Mouse (Mus musculus) intestine, embryonic 15.5 days (tissue): ENCODE results near the gene Tff3. TPM values are rescaled to one million over a fixed set of nuclear protein-coding genes. Genes with fewer than 3 reads are reported as not detected.

Experiments
- ATAC-seq: fragments of 200-750 bp; cut with Nextera tagmentation; 2 replicates; pipeline ENCODE4 v1.8.0; 2017; ENCODE audit warnings: moderate TSS enrichment, moderate library complexity
- H3K27ac ChIP-seq: fragments of 300-500 bp; sonication (generic); 2 replicates; pipeline ENCODE4 v1.5.1; 2015; ENCODE audit warnings: mild to moderate bottlenecking, inconsistent platforms
- H3K27me3 ChIP-seq: fragments of 300-500 bp; sonication (generic); replicated peaks from 2 replicates; pipeline ENCODE4 v1.6.1; 2015; ENCODE audit warnings: inconsistent platforms
- H3K36me3 ChIP-seq: fragments of 300-500 bp; sonication (generic); 2 replicates; pipeline ENCODE4 v1.6.1; 2015; ENCODE audit warnings: inconsistent platforms
- H3K4me1 ChIP-seq: fragments of 300-500 bp; sonication (generic); replicated peaks from 2 replicates; pipeline ENCODE4 v1.6.1; 2015; ENCODE audit warnings: inconsistent platforms
- H3K4me2 ChIP-seq: fragments of 300-500 bp; sonication (generic); replicated peaks from 2 replicates; pipeline ENCODE4 v1.6.1; 2015; ENCODE audit warnings: mild to moderate bottlenecking, inconsistent platforms
- H3K4me3 ChIP-seq: fragments of 300-500 bp; sonication (generic); replicated peaks from 2 replicates; pipeline ENCODE4 v1.5.1; 2015; ENCODE audit warnings: inconsistent platforms
- H3K9ac ChIP-seq: fragments of 300-500 bp; sonication (generic); 2 replicates; pipeline ENCODE4 v1.6.1; 2015; ENCODE audit warnings: inconsistent platforms
- H3K9me3 ChIP-seq: fragments of 300-500 bp; sonication (generic); 2 replicates; pipeline ENCODE4 v1.6.1; 2016; ENCODE audit warnings: inconsistent platforms
- whole genome bisulfite sequencing: fragments of 180-500 bp; shearing (Covaris S2); methylation state at CpG from one replicate; pipeline ENCODE4 v1.1.7; 2015; 5-methylcytosine and 5-hydroxymethylcytosine counted together
- polyA plus RNA-seq: library from polyadenylated mRNA; unstranded; fragments of >200 nt; fragmentation: Nextera tagmentation; extraction: Ambion mirVana; gene quantifications from 2 replicates; pipeline ENCODE4 v1.2.1, GENCODE M21; 2015

The Tff3 gene
- 710 and 905 TPM in 2 replicates for polyA plus RNA-seq

- WGBS: 20% methylated on average over 2 of the region's 2 CpGs
- H3K4me2 ChIP-seq: no peak within 1 kb of the TSS
These were observed at the start of gene Tff3 for GRCm38 (mm10) chr17:31129452-31129851. Gene Tff3 (minus strand): TSS chr17:31129646.

DNA sequence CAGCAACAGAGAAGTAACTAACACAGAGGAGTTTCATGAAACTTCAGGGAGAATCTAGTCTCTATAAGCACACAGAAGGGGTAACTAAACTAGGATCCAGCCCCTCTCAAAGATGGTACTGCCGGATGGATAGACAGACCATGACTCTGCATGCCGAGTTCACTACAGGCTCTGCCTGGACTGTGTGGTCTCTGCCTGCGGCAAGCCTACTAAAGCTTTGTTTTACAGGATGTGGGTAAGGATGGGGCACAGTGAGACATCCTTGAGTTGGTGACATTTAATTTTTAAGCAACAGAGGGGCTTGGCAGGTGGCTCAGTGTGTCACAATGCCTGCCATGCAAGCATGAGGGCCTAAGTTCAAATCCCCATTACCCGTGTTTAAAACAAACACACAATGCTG, 46.9 kb upstream of the Tff3 start:
- WGBS: 89% methylated on average over 4 of the region's 4 CpGs
- no peak overlapping the region for H3K4me3 ChIP-seq

More at GRCm38 (mm10) chr17:31129452-31129851, at the start of gene Tff3:
- Histone ChIP-seq H3K27me3 (no peaks in the 10 kb centered on the region), H3K4me1 (peaks cover 13% of the 10 kb centered on the region; the same call in 1 of the 2 replicates), H3K9ac (no peak within 1 kb of the TSS), H3K4me3 (no peak within 1 kb of the TSS), H3K27ac (no peak within 1 kb of the TSS), H3K36me3 (no peaks in the 10 kb centered on the region), H3K9me3 (no peaks in the 10 kb centered on the region)
- ATAC-seq: peak; percentile 73

GRCm38 (mm10) chr17:31169796-31170195, 40.4 kb upstream of the Tff3 start:
- H3K9me3 ChIP-seq: no peaks in the 10 kb centered on the region
- ATAC-seq: peak; percentile 36; the same call in 1 of the 2 replicates
- H3K27me3 ChIP-seq: no peaks in the 10 kb centered on the region
- H3K9ac ChIP-seq: no peak overlapping the region
- H3K4me1 ChIP-seq: 0 out of 2 replicates have a peak, but pooled peaks cover 3% of the 10 kb centered on the region
- WGBS: 63% methylated on average over 5 of the region's 5 CpGs
- H3K36me3 ChIP-seq: no peaks in the 10 kb centered on the region
- no peak overlapping the region for H3K4me2 ChIP-seq
- H3K27ac ChIP-seq: no peak overlapping the region
- H3K4me3 ChIP-seq: no peak overlapping the region

More for the DNA sequence above, 46.9 kb upstream of the Tff3 start:
- no peaks in the 10 kb centered on the region for H3K9me3 ChIP-seq
- no peaks in the 10 kb centered on the region for H3K27me3 ChIP-seq
- no peak overlapping the region for H3K27ac ChIP-seq
- H3K4me1 ChIP-seq: 0 out of 2 replicates have a peak, but pooled peaks cover 2% of the 10 kb centered on the region
- no peak overlapping the region for H3K4me2 ChIP-seq
- no peak overlapping the region for H3K9ac ChIP-seq
- H3K36me3 ChIP-seq: no peaks in the 10 kb centered on the region
- ATAC-seq: no peak

GRCm38 (mm10) chr17:31165127-31165526, 35.7 kb upstream of the Tff3 start, which contains the start of gene Tff1:
Gene Tff1 (minus strand): TSS chr17:31165277.
- no peak within 1 kb of the TSS for H3K4me2 ChIP-seq
- no peak within 1 kb of the TSS for H3K9ac ChIP-seq
- no peak for ATAC-seq
- no peaks in the 10 kb centered on the region for H3K36me3 ChIP-seq
- no peak within 1 kb of the TSS for H3K27ac ChIP-seq
- H3K4me3 ChIP-seq: no peak within 1 kb of the TSS
- H3K27me3 ChIP-seq: no peaks in the 10 kb centered on the region
- no peaks in the 10 kb centered on the region for H3K9me3 ChIP-seq
- WGBS: 72% methylated on average over 6 of the region's 6 CpGs
- 0 out of 2 replicates have a peak, but pooled peaks cover 3% of the 10 kb centered on the region for H3K4me1 ChIP-seq

- Histone ChIP-seq H3K4me1 (0 out of 2 replicates have a peak, but pooled peaks cover 3% of the 10 kb centered on the region), H3K27ac (no peak overlapping the region), H3K4me2 (no peak overlapping the region), H3K4me3 (no peak overlapping the region), H3K9me3 (peaks cover 4% of the 10 kb centered on the region; the same call in 1 of the 2 replicates), H3K27me3 (no peaks in the 10 kb centered on the region), H3K36me3 (no peaks in the 10 kb centered on the region), H3K9ac (no peak overlapping the region)
- WGBS: 75% methylated on average over 2 of the region's 2 CpGs
- no peak for ATAC-seq
These were observed 34.4 kb upstream of the Tff3 start for GRCm38 (mm10) chr17:31163821-31164220.

DNA sequence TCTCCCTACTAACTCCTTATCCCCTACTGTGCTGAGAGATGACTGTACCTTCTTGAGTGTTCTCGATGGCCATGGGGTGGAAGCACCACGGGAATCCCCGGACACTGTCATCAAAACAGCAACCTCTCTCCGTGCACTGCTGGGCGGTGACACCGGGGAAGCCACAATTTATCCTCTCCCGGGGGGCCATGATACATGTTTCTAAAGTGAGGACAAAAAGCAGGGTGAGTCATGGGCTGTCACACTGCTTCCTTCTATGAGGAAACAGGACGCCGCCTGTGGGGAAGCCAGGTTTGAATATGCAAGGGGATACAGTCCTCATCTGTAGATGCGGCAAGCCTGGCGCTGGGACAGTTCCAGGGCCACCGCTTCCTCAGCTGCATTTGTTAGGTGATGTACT, 33.2 kb upstream of the Tff3 start:
- no peak for ATAC-seq
- no peaks in the 10 kb centered on the region for H3K27me3 ChIP-seq
- H3K4me1 ChIP-seq: 0 out of 2 replicates have a peak, but pooled peaks cover 3% of the 10 kb centered on the region
- H3K27ac ChIP-seq: no peak overlapping the region
- peaks cover 4% of the 10 kb centered on the region; the same call in 1 of the 2 replicates for H3K9me3 ChIP-seq
- no peak overlapping the region for H3K4me2 ChIP-seq
- no peak overlapping the region for H3K9ac ChIP-seq
- no peak overlapping the region for H3K4me3 ChIP-seq
- H3K36me3 ChIP-seq: no peaks in the 10 kb centered on the region
- WGBS: 78% methylated on average over 12 of the region's 12 CpGs

GRCm38 (mm10) chr17:31160291-31160690, 30.8 kb upstream of the Tff3 start:
- H3K4me2 ChIP-seq: no peak overlapping the region
- ATAC-seq: no peak
- WGBS: 91% methylated on average over 4 of the region's 4 CpGs
- H3K9ac ChIP-seq: no peak overlapping the region
- no peak overlapping the region for H3K27ac ChIP-seq
- peaks cover 4% of the 10 kb centered on the region; the same call in 1 of the 2 replicates for H3K9me3 ChIP-seq
- H3K27me3 ChIP-seq: no peaks in the 10 kb centered on the region
- no peak overlapping the region for H3K4me3 ChIP-seq
- H3K4me1 ChIP-seq: no peaks in the 10 kb centered on the region
- H3K36me3 ChIP-seq: no peaks in the 10 kb centered on the region

DNA sequence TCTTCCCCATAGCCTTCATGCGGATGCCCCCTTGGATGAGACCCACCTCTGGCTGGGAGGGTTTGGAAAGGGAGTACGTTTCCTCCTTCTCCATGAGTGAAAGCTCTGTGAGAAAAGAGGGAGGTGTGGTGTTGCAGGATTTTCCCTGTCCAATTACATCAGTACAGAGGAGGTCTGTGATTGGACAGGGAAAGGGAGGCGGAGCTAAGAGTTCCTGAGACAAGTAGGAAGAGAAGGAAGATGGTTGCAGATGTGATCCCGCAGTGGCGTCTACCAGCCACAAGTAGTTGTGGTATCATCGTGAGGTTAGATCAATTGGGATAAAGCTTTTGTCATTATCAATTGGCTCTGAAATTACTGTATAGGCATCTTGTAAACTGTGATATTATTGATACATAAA, 28.5 kb upstream of the Tff3 start:
- Histone ChIP-seq H3K27ac (no peak overlapping the region), H3K27me3 (no peaks in the 10 kb centered on the region), H3K36me3 (no peaks in the 10 kb centered on the region), H3K4me3 (no peak overlapping the region), H3K9ac (no peak overlapping the region), H3K4me2 (no peak overlapping the region), H3K4me1 (no peaks in the 10 kb centered on the region), H3K9me3 (peaks cover 4% of the 10 kb centered on the region; the same call in 1 of the 2 replicates)
- no peak for ATAC-seq
- WGBS: 75% methylated on average over 6 of the region's 6 CpGs

DNA sequence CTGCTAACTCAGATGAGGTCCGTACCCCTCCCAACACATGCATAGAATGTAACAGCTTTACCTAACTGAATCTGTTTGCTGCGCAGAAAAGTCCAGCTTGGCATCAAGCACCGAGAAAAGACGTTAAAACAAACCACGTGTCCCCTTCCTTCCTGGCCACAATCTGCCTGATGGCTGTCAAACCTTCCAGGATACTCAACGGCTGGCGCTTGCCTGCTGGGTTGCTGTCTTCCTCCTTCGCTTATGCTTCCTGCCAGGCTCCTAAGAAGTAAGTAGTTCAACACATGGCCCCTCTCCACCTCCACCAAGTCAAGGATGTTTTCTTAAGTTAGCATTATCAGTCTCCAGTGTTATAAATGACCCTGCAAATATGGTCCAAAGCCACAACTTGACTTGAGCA, 24.3 kb upstream of the Tff3 start:
- H3K4me3 ChIP-seq: no peak overlapping the region
- H3K4me1 ChIP-seq: no peaks in the 10 kb centered on the region
- no peak for ATAC-seq
- H3K9me3 ChIP-seq: no peaks in the 10 kb centered on the region
- no peak overlapping the region for H3K9ac ChIP-seq
- no peaks in the 10 kb centered on the region for H3K27me3 ChIP-seq
- no peak overlapping the region for H3K27ac ChIP-seq
- no peak overlapping the region for H3K4me2 ChIP-seq
- 70% methylated on average over 8 of the region's 8 CpGs for WGBS
- no peaks in the 10 kb centered on the region for H3K36me3 ChIP-seq

- ATAC-seq: peak; percentile 71
- H3K36me3 ChIP-seq: no peaks in the 10 kb centered on the region
- H3K4me1 ChIP-seq: no peaks in the 10 kb centered on the region
- no peaks in the 10 kb centered on the region for H3K27me3 ChIP-seq
- no peak overlapping the region for H3K27ac ChIP-seq
- no peaks in the 10 kb centered on the region for H3K9me3 ChIP-seq
- H3K4me3 ChIP-seq: no peak overlapping the region
- no peak overlapping the region for H3K9ac ChIP-seq
- 53% methylated on average over 9 of the region's 9 CpGs for WGBS
- no peak overlapping the region for H3K4me2 ChIP-seq
These were observed 23.6 kb upstream of the Tff3 start for GRCm38 (mm10) chr17:31152966-31153499.

DNA sequence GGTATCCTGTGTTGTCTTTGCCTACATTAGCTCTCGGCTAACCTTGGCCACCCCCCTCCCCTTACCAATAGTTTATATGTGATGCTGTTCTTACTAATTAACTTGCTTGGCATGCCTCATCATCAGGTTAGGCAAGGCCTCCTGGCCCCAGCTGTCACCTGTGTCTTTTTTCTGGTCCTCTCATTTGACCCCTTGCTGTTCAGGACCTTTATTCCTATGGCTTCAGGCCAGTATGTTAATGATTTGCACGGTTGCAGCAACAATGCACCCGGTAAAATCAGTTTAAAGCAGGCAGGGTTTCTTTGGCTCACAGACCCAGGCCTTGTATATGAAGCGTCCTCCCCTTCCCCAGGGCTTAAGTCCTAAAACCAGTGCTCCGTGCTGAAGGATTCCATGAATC, 23.1 kb upstream of the Tff3 start:
- Histone ChIP-seq H3K36me3 (no peaks in the 10 kb centered on the region), H3K9me3 (no peaks in the 10 kb centered on the region), H3K4me1 (no peaks in the 10 kb centered on the region), H3K9ac (no peak overlapping the region), H3K27ac (no peak overlapping the region), H3K4me2 (no peak overlapping the region), H3K4me3 (no peak overlapping the region), H3K27me3 (no peaks in the 10 kb centered on the region)
- 62% methylated on average over 5 of the region's 5 CpGs for whole genome bisulfite sequencing
- peak; percentile 25 for ATAC-seq

DNA sequence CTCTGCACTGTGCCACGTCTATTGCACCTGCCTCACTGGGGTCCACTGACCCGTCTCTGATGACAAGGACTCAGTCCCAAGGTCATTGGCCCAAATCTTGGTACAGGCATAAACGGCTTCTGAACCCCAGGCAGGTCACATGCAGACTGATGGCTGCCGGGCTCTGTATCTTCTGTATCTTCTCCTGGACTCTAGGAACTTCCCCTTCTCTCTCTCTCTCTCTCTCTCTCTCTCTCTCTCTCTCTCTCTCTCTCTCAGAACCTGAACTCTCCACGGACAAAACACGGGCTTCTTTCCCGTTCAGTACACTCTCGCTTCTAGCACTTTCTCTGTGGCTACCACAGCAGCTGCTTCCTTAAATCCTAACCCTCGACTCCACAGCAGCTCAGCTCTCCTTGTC, 16.6 kb upstream of the Tff3 start:
- H3K27ac ChIP-seq: no peak overlapping the region
- 80% methylated on average over 9 of the region's 9 CpGs for WGBS
- no peak overlapping the region for H3K4me2 ChIP-seq
- peaks cover 9% of the 10 kb centered on the region for H3K4me1 ChIP-seq
- H3K4me3 ChIP-seq: no peak overlapping the region
- no peaks in the 10 kb centered on the region for H3K36me3 ChIP-seq
- ATAC-seq: no peak
- no peak overlapping the region for H3K9ac ChIP-seq
- H3K9me3 ChIP-seq: no peaks in the 10 kb centered on the region
- no peaks in the 10 kb centered on the region for H3K27me3 ChIP-seq
